Mouse (Mus musculus) spleen, adult 2 months (tissue): ENCODE measurements around the gene Tsga10ip. TPM values are rescaled to one million over a fixed set of nuclear protein-coding genes. Genes with fewer than 3 reads are reported as not detected.
A peak's percentile ranks its signal among the peaks of the same experiment; 100 is the strongest.

ENCODE experiments used
- DNase-seq, 2 experiments: peaks; one replicate each; pipeline versions ENCODE4 v3.0.0 to v3.0.0-alpha.2; 2012 to 2021; ENCODE audit warnings: low spot score in 2 of 2, low read depth in 1 of 2
- H3K27ac ChIP-seq: fragments of 200-500 bp; 2 replicates; pipeline ENCODE4 v1.5.1; 2012; ENCODE audit warnings: low read length, inconsistent platforms; ENCODE audit not compliant: insufficient read depth
- H3K27me3 ChIP-seq: fragments of 200-500 bp; 2 replicates; pipeline ENCODE4 v1.6.1; 2012; ENCODE audit warnings: mild to moderate bottlenecking, moderate library complexity, low read length, inconsistent platforms; ENCODE audit not compliant: control insufficient read depth, insufficient read depth
- H3K36me3 ChIP-seq: fragments of 200-500 bp; 2 replicates; pipeline ENCODE4 v1.6.1; 2012; ENCODE audit warnings: mild to moderate bottlenecking, low read length, inconsistent platforms; ENCODE audit not compliant: control insufficient read depth, insufficient read depth
- H3K4me1 ChIP-seq: fragments of 200-500 bp; 2 replicates; pipeline ENCODE4 v1.6.1; 2011; ENCODE audit warnings: inconsistent platforms; ENCODE audit not compliant: control insufficient read depth, insufficient read depth, insufficient read length
- H3K4me3 ChIP-seq: fragments of 200-500 bp; 2 replicates; pipeline ENCODE4 v1.5.1; 2011; ENCODE audit warnings: mild to moderate bottlenecking, inconsistent platforms; ENCODE audit not compliant: insufficient read depth, insufficient read length; ENCODE audit errors: extremely low read depth
- CTCF ChIP-seq: fragments of 200-500 bp; IDR thresholded peaks from 2 replicates; pipeline ENCODE4 v1.5.1; 2011; ENCODE audit warnings: mild to moderate bottlenecking, inconsistent platforms; ENCODE audit not compliant: insufficient read depth, insufficient read length, insufficient replicate concordance; ENCODE audit errors: extremely low read depth
- POLR2A ChIP-seq: fragments of 200-500 bp; IDR thresholded peaks from 2 replicates; pipeline ENCODE4 v1.6.1; 2011; ENCODE audit warnings: low read depth, low read length, inconsistent platforms
- WGBS: fragments of 180-500 bp; shearing (Covaris S2); methylation state at CpG from one replicate; pipeline ENCODE4 v1.1.7; 2018; 5-methylcytosine and 5-hydroxymethylcytosine counted together
- polyA plus RNA-seq: library from polyadenylated mRNA; depleted of rRNA; stranded (reverse); fragments of >200 nt; gene quantifications from 2 replicates; pipeline ENCODE4 v1.2.3, GENCODE M21; 2012

Gene Tsga10ip
- polyA plus RNA-seq, 1 experiment = 2.3 TPM

GRCm38 (mm10) chr19:5418750-5419466, 16.6 kb upstream of the Tsga10ip start:
- 96% methylated on average over 8 of the region's 8 CpGs for WGBS
- Histone ChIP-seq H3K4me1 (peaks cover 4% of the 10 kb centered on the region; the same call in 1 of the 2 replicates), H3K27ac (no peak overlapping the region), H3K36me3 (peaks cover 26% of the 10 kb centered on the region), H3K27me3 (no peaks in the 10 kb centered on the region), H3K4me3 (no peak overlapping the region)
- DNase-seq = no peak
- TF ChIP-seq CTCF = no peak
- no peak for TF ChIP-seq POLR2A

GRCm38 (mm10) chr19:5414534-5414957, 12.2 kb upstream of the Tsga10ip start:
- DNase-seq = no peak
- Histone ChIP-seq H3K27me3 (no peaks in the 10 kb centered on the region), H3K27ac (no peak overlapping the region), H3K4me1 (no peaks in the 10 kb centered on the region), H3K4me3 (no peak overlapping the region), H3K36me3 (peaks cover 11% of the 10 kb centered on the region; the same call in 1 of the 2 replicates)
- WGBS = 73% methylated on average over 2 of the region's 2 CpGs
- no peak for TF ChIP-seq POLR2A
- TF ChIP-seq CTCF = no peak

GRCm38 (mm10) chr19:5413840-5414239, 11.5 kb upstream of the Tsga10ip start:
- 87% methylated on average over 4 of the region's 4 CpGs for WGBS
- no peak overlapping the region for H3K27ac ChIP-seq
- H3K4me3 ChIP-seq = no peak overlapping the region
- peaks cover 11% of the 10 kb centered on the region; the same call in 1 of the 2 replicates for H3K36me3 ChIP-seq
- H3K4me1 ChIP-seq = peaks cover 4% of the 10 kb centered on the region; the same call in 1 of the 2 replicates
- TF ChIP-seq CTCF = no peak
- no peak for TF ChIP-seq POLR2A
- no peaks in the 10 kb centered on the region for H3K27me3 ChIP-seq
- no peak for DNase-seq

GRCm38 (mm10) chr19:5411961-5412360, 9.6 kb upstream of the Tsga10ip start:
- Histone ChIP-seq H3K4me1 (peaks cover 12% of the 10 kb centered on the region), H3K36me3 (no peaks in the 10 kb centered on the region; the same call in 1 of the 2 replicates), H3K27ac (no peak overlapping the region), H3K27me3 (no peaks in the 10 kb centered on the region), H3K4me3 (no peak overlapping the region)
- 89% methylated on average over 5 of the region's 5 CpGs for WGBS
- DNase-seq = no peak
- TF ChIP-seq POLR2A = no peak
- TF ChIP-seq CTCF = no peak

- peaks cover 12% of the 10 kb centered on the region for H3K4me1 ChIP-seq
- H3K4me3 ChIP-seq = no peak overlapping the region
- WGBS = 96% methylated on average over 5 of the region's 5 CpGs
- no peak overlapping the region for H3K27ac ChIP-seq
- no peaks in the 10 kb centered on the region; the same call in 1 of the 2 replicates for H3K36me3 ChIP-seq
- TF ChIP-seq POLR2A = no peak
- TF ChIP-seq CTCF = no peak
- H3K27me3 ChIP-seq = no peaks in the 10 kb centered on the region
- no peak for DNase-seq
Observed at GRCm38 (mm10) chr19:5410641-5411040, 8.3 kb upstream of the Tsga10ip start.

- 75% methylated on average over 5 of the region's 5 CpGs for WGBS
- Histone ChIP-seq H3K27ac (peak overlapping the region; percentile 97), H3K4me1 (peaks cover 12% of the 10 kb centered on the region), H3K27me3 (no peaks in the 10 kb centered on the region), H3K36me3 (no peaks in the 10 kb centered on the region; the same call in 1 of the 2 replicates), H3K4me3 (no peak overlapping the region)
- no peak for DNase-seq
- TF ChIP-seq POLR2A (no peak), CTCF (no peak)
Observed at GRCm38 (mm10) chr19:5409068-5409467, 6.7 kb upstream of the Tsga10ip start.
